Comparison of ENCODE assay signal across 9 mouse cellular contexts in the genomic region with DNA sequence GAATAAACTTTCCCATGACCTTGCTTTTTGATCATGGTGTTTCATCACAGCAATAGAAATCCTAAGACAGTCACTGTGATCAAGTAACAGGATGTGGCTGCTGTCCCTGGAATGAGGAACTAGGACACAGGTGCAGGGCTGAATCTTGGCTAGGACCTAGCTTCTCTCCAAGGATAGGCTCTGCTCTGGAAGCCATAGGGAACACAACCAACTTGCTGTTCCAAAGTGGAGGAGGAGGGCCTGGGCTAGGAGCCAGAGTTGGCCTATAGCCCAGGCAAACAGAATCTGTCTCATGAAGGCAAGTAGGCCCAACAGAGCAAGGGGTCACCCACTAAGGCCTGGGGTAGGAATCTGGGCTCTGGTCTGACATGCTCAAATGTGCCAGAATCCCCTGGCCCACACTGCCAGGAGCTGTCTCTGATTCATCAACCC. TPM values are rescaled to one million over a fixed set of nuclear protein-coding genes. Genes with fewer than 3 reads are reported as not detected.
A peak's percentile ranks its signal among the peaks of the same experiment; 100 is the strongest.
DNase-seq lines count a peak whose midpoint lies in the region; ATAC-seq and TF ChIP-seq lines count a peak whose summit lies in the region.
"Had no signal": no experiment of that assay in that cellular context is flagged by ENCODE, and none has a peak within 500 bp of the region (broad histone marks: within the 10 kb centered on the region; RNA-seq: fewer than 3 reads in every experiment).

No protein-coding gene starts in this region.

- intact Hi-C loops in heart, postnatal 10 days (cut with DNase I), result no loop called here

- H3ac ChIP-seq in C2C12 (ENCODE audit: control insufficient read depth, insufficient read length, low read depth), result no peak overlapping the region

- H3K9me3 ChIP-seq in hindbrain, embryonic 14.5 days (ENCODE audit: control insufficient read depth, low read length), result no peaks in the 10 kb centered on the region
- H3K9me3 ChIP-seq in hindbrain, embryonic 10.5 days, result peaks cover under 1% of the 10 kb centered on the region; the same call in 1 of the 2 replicates
- H3K9me3 ChIP-seq in lung, embryonic 15.5 days, result no peaks in the 10 kb centered on the region

- no peak overlapping the region for H3K4me2 ChIP-seq in hindbrain, embryonic 14.5 days (replicated peaks)
- no peak overlapping the region for H3K4me2 ChIP-seq in lung, embryonic 15.5 days

- H3K36me3 ChIP-seq in hindbrain, embryonic 14.5 days (replicated peaks; ENCODE audit: control insufficient read depth, insufficient read depth), result no peaks in the 10 kb centered on the region
- no peaks in the 10 kb centered on the region for H3K36me3 ChIP-seq in hindbrain, embryonic 10.5 days
- H3K36me3 ChIP-seq in C2C12 (ENCODE audit: control insufficient read depth, insufficient read depth), result no peaks in the 10 kb centered on the region
- no peaks in the 10 kb centered on the region for H3K36me3 ChIP-seq in lung, embryonic 15.5 days

- no peaks in the 10 kb centered on the region for H3K79me2 ChIP-seq in C2C12 (ENCODE audit: control insufficient read depth, insufficient read depth)

- no peak overlapping the region for H3K27ac ChIP-seq in hindbrain, embryonic 14.5 days
- H3K27ac ChIP-seq in hindbrain, embryonic 10.5 days, result no peak overlapping the region
- H3K27ac ChIP-seq in lung, embryonic 15.5 days, result 0 out of 2 replicates have a peak overlapping the region, but pooled peaks have one; percentile 8

- peak; percentile 42 for DNase-seq in hindbrain, embryonic 14.5 days (ENCODE audit: low spot score)
- DNase-seq in hindbrain, embryonic 10.5 days (ENCODE audit: low spot score), result no peak
- DNase-seq in cerebellum, adult 18-20 months, result peak; percentile 81 to 82
- DNase-seq in heart, postnatal 10 days, result peak; percentile 65 to 73

- peak; percentile 65; the same call in 1 of the 2 replicates for ATAC-seq in hindbrain, embryonic 14.5 days (ENCODE audit: low FRiP score)
- ATAC-seq in lung, embryonic 15.5 days (ENCODE audit: borderline replicate concordance, extremely low read depth, low FRiP score, low TSS enrichment), result peak; percentile 41
- ATAC-seq in erythroid progenitor cell, adult 5-6 weeks (replicated peaks; ENCODE audit: low FRiP score, poor library complexity, severe bottlenecking), result no peak
- ATAC-seq in monocyte, adult 5-6 weeks (replicated peaks; ENCODE audit: insufficient number of reproducible peaks, low FRiP score, low TSS enrichment, poor library complexity, severe bottlenecking), result no peak

- H3K4me1 ChIP-seq in hindbrain, embryonic 14.5 days (replicated peaks; ENCODE audit: control insufficient read depth, insufficient read depth, low read length), result no peaks in the 10 kb centered on the region
- H3K4me1 ChIP-seq in hindbrain, embryonic 10.5 days (replicated peaks), result peaks cover 4% of the 10 kb centered on the region
- H3K4me1 ChIP-seq in lung, embryonic 15.5 days, result peaks cover 16% of the 10 kb centered on the region

- H3K27me3 ChIP-seq in hindbrain, embryonic 14.5 days (ENCODE audit: control insufficient read depth, insufficient read depth, low read length), result peaks cover 10% of the 10 kb centered on the region
- H3K27me3 ChIP-seq in hindbrain, embryonic 10.5 days (ENCODE audit: insufficient read depth, poor library complexity, severe bottlenecking), result peaks cover 12% of the 10 kb centered on the region
- H3K27me3 ChIP-seq in C2C12 (ENCODE audit: control insufficient read depth, insufficient read depth, insufficient read length), result no peaks in the 10 kb centered on the region
- H3K27me3 ChIP-seq in lung, embryonic 15.5 days, result no peaks in the 10 kb centered on the region

- no peak overlapping the region for H3K9ac ChIP-seq in hindbrain, embryonic 14.5 days
- no peak overlapping the region for H3K9ac ChIP-seq in lung, embryonic 15.5 days

- no peak overlapping the region for H3K4me3 ChIP-seq in hindbrain, embryonic 14.5 days (replicated peaks; ENCODE audit: low read length)
- no peak overlapping the region for H3K4me3 ChIP-seq in hindbrain, embryonic 10.5 days
- H3K4me3 ChIP-seq in C2C12 (ENCODE audit: insufficient read depth, poor library complexity, severe bottlenecking), result no peak overlapping the region
- H3K4me3 ChIP-seq in lung, embryonic 15.5 days, result no peak overlapping the region
- H3K4me3 ChIP-seq: megakaryocyte, embryonic 14.5 days had no signal

- H3K79me3 ChIP-seq in C2C12 (ENCODE audit: low read depth), result no peaks in the 10 kb centered on the region

- TF ChIP-seq CTCF in C2C12 (IDR thresholded peaks at IDR 0.05; ENCODE audit: control insufficient read depth, insufficient read depth, insufficient read length), result no peak

TF ChIP-seq in C2C12, 6 proteins besides CTCF, POLR2A, EP300 and RAD21:
- TF ChIP-seq CEBPB (IDR thresholded peaks at IDR 0.05; ENCODE audit: low read depth) (peak; percentile 58), MYOD1 (IDR thresholded peaks at IDR 0.05; ENCODE audit: control insufficient read depth, insufficient read length, low read depth) (no peak), FOSL1 (IDR thresholded peaks at IDR 0.05; ENCODE audit: insufficient read depth, low read length, poor library complexity, severe bottlenecking) (no peak), MAX (IDR thresholded peaks at IDR 0.05) (no peak), MYOG (IDR thresholded peaks at IDR 0.05; ENCODE audit: control insufficient read depth, extremely low read depth, insufficient read length) (no peak), USF1 (IDR thresholded peaks at IDR 0.05; ENCODE audit: low read depth) (no peak)

RNA-seq across cellular contexts. Expression of a gene that starts 6.2 kb away (rescaled TPM):
- not detected in 2 replicates for polyA plus RNA-seq in hindbrain, embryonic 14.5 days (2014; fragmentation: Nextera tagmentation; extraction: Ambion mirVana)
- not detected in 2 replicates for polyA plus RNA-seq in hindbrain, embryonic 10.5 days (2016; fragmentation: Nextera tagmentation; extraction: Ambion mirVana)
- not detected for polyA plus RNA-seq in C2C12 (2012; fragmentation: generic; extraction: Trizol)
- total RNA-seq in heart, postnatal 10 days (2021), result not detected
- not detected in 2 replicates for polyA plus RNA-seq in lung, embryonic 15.5 days (2015; fragmentation: Nextera tagmentation; extraction: Ambion mirVana)
- not detected in 2 replicates for total RNA-seq in erythroid progenitor cell, adult 5-6 weeks (2015; ENCODE audit: low replicate concordance)
- not detected in 2 replicates for total RNA-seq in erythroid progenitor cell, adult 5-6 weeks (2017; ENCODE audit: low replicate concordance)
- 0.49 TPM in 1 of 3 replicates, not detected in the others for total RNA-seq in monocyte, adult 5-6 weeks (2017)

RNA-seq across cellular contexts. Expression of a gene that starts 8.7 kb away (rescaled TPM):
- 5.8 and 8.3 TPM in 2 replicates for polyA plus RNA-seq in hindbrain, embryonic 14.5 days (2014; fragmentation: Nextera tagmentation; extraction: Ambion mirVana)
- polyA plus RNA-seq in hindbrain, embryonic 10.5 days (2016; fragmentation: Nextera tagmentation; extraction: Ambion mirVana), result 7.9 and 8.5 TPM in 2 replicates
- polyA plus RNA-seq in C2C12 (2012; fragmentation: generic; extraction: Trizol), result 0.49 TPM
- 10 to 100 TPM; 10.1 to 12.7 TPM for total RNA-seq in heart, postnatal 10 days (2021)
- 37.3 and 39.1 TPM in 2 replicates for polyA plus RNA-seq in lung, embryonic 15.5 days (2015; fragmentation: Nextera tagmentation; extraction: Ambion mirVana)
- total RNA-seq in erythroid progenitor cell, adult 5-6 weeks (2015; ENCODE audit: low replicate concordance), result 18.4 and 20.5 TPM in 2 replicates
- total RNA-seq in erythroid progenitor cell, adult 5-6 weeks (2017; ENCODE audit: low replicate concordance), result 9.8 and 42.0 TPM in 2 replicates
- 9.0 to 12.5 TPM (median 10.7 TPM) in 3 replicates for total RNA-seq in monocyte, adult 5-6 weeks (2017)

RNA-seq across cellular contexts. Expression of a gene that starts 30.1 kb away (rescaled TPM):
- polyA plus RNA-seq in hindbrain, embryonic 14.5 days (2014; fragmentation: Nextera tagmentation; extraction: Ambion mirVana), result 12.1 and 12.2 TPM in 2 replicates
- polyA plus RNA-seq in hindbrain, embryonic 10.5 days (2016; fragmentation: Nextera tagmentation; extraction: Ambion mirVana), result 3.8 and 4.1 TPM in 2 replicates
- polyA plus RNA-seq in C2C12 (2012; fragmentation: generic; extraction: Trizol), result 0.76 TPM
- total RNA-seq in heart, postnatal 10 days (2021), result 1 to 10 TPM; 5.9 to 7.9 TPM
- 31.7 and 31.9 TPM in 2 replicates for polyA plus RNA-seq in lung, embryonic 15.5 days (2015; fragmentation: Nextera tagmentation; extraction: Ambion mirVana)
- total RNA-seq in erythroid progenitor cell, adult 5-6 weeks (2015; ENCODE audit: low replicate concordance), result 25.6 and 29.3 TPM in 2 replicates
- 18.0 and 25.6 TPM in 2 replicates for total RNA-seq in erythroid progenitor cell, adult 5-6 weeks (2017; ENCODE audit: low replicate concordance)
- total RNA-seq in monocyte, adult 5-6 weeks (2017), result 2.1 TPM in 1 of 3 replicates, not detected in the others

RNA-seq across cellular contexts. Expression of a gene that starts 31.5 kb away (rescaled TPM):
- polyA plus RNA-seq in hindbrain, embryonic 14.5 days (2014; fragmentation: Nextera tagmentation; extraction: Ambion mirVana), result 1,642 and 1,896 TPM in 2 replicates
- polyA plus RNA-seq in hindbrain, embryonic 10.5 days (2016; fragmentation: Nextera tagmentation; extraction: Ambion mirVana), result 2,694 and 3,395 TPM in 2 replicates
- polyA plus RNA-seq in C2C12 (2012; fragmentation: generic; extraction: Trizol), result 2,436 TPM
- 100 to 1,000 TPM; 321 to 324 TPM for total RNA-seq in heart, postnatal 10 days (2021)
- 1,625 and 1,841 TPM in 2 replicates for polyA plus RNA-seq in lung, embryonic 15.5 days (2015; fragmentation: Nextera tagmentation; extraction: Ambion mirVana)
- 49.4 and 54.9 TPM in 2 replicates for total RNA-seq in erythroid progenitor cell, adult 5-6 weeks (2015; ENCODE audit: low replicate concordance)
- 14.8 and 26.6 TPM in 2 replicates for total RNA-seq in erythroid progenitor cell, adult 5-6 weeks (2017; ENCODE audit: low replicate concordance)
- 37.4 to 54.1 TPM (median 41.4 TPM) in 3 replicates for total RNA-seq in monocyte, adult 5-6 weeks (2017)

RNA-seq across cellular contexts. Expression of a gene that starts 47.3 kb away (rescaled TPM):
- 0.57 and 1.4 TPM in 2 replicates for polyA plus RNA-seq in hindbrain, embryonic 14.5 days (2014; fragmentation: Nextera tagmentation; extraction: Ambion mirVana)
- polyA plus RNA-seq in hindbrain, embryonic 10.5 days (2016; fragmentation: Nextera tagmentation; extraction: Ambion mirVana), result 1.4 and 1.9 TPM in 2 replicates
- polyA plus RNA-seq in C2C12 (2012; fragmentation: generic; extraction: Trizol), result 0.13 TPM
- total RNA-seq in heart, postnatal 10 days (2021), result 1 to 10 TPM; 1.9 to 3.0 TPM
- 27.7 and 27.8 TPM in 2 replicates for polyA plus RNA-seq in lung, embryonic 15.5 days (2015; fragmentation: Nextera tagmentation; extraction: Ambion mirVana)
- 1.3 TPM in 1 of 2 replicates, not detected in the other for total RNA-seq in erythroid progenitor cell, adult 5-6 weeks (2015; ENCODE audit: low replicate concordance)
- 0.13 TPM in 1 of 2 replicates, not detected in the other for total RNA-seq in erythroid progenitor cell, adult 5-6 weeks (2017; ENCODE audit: low replicate concordance)
- total RNA-seq in monocyte, adult 5-6 weeks (2017), result 1.1 to 2.1 TPM (median 1.9 TPM) in 3 replicates

Comparison
In these comparisons a context has a peak if more than half of its experiments do, and no peak if none do; other contexts are left out.
1. ATAC-seq: peak in hindbrain, embryonic 14.5 days (single experiment) and lung, embryonic 15.5 days (single experiment); none in erythroid progenitor cell, adult 5-6 weeks (single experiment) and monocyte, adult 5-6 weeks (single experiment).